Mouse (Mus musculus) embryonic facial prominence, embryonic 15.5 days (tissue): ENCODE data around the gene Xab2. TPM values are rescaled to one million over a fixed set of nuclear protein-coding genes. Genes with fewer than 3 reads are reported as not detected.
"Not testable (repeated sequence)": the region's sequence is repeated elsewhere in the genome, so short reads cannot be mapped to it uniquely, and the experiment has no call there.

Experiments
- ATAC-seq: fragments of 200-750 bp; cut with Nextera tagmentation; 2 replicates; pipeline ENCODE4 v1.8.0; 2017; ENCODE audit warnings: low read depth, moderate TSS enrichment; ENCODE audit not compliant: insufficient number of reproducible peaks, low FRiP score, low TSS enrichment
- H3K27ac ChIP-seq: fragments of 300-500 bp; sonication (generic); replicated peaks from 2 replicates; pipeline ENCODE4 v1.5.1; 2015; ENCODE audit warnings: mild to moderate bottlenecking, inconsistent platforms
- H3K27me3 ChIP-seq: fragments of 300-500 bp; sonication (generic); 2 replicates; pipeline ENCODE4 v1.6.1; 2015; ENCODE audit warnings: inconsistent platforms
- H3K36me3 ChIP-seq: fragments of 300-500 bp; sonication (generic); 2 replicates; pipeline ENCODE4 v1.6.1; 2015; ENCODE audit warnings: mild to moderate bottlenecking, inconsistent platforms
- H3K4me1 ChIP-seq: fragments of 300-500 bp; sonication (generic); 2 replicates; pipeline ENCODE4 v1.6.1; 2015; ENCODE audit warnings: inconsistent platforms
- H3K4me2 ChIP-seq: fragments of 300-500 bp; sonication (generic); replicated peaks from 2 replicates; pipeline ENCODE4 v1.6.1; 2015; ENCODE audit warnings: mild to moderate bottlenecking, inconsistent platforms
- H3K4me3 ChIP-seq: fragments of 300-500 bp; sonication (generic); replicated peaks from 2 replicates; pipeline ENCODE4 v1.5.1; 2015; ENCODE audit warnings: mild to moderate bottlenecking, inconsistent platforms
- H3K9ac ChIP-seq: fragments of 300-500 bp; sonication (generic); 2 replicates; pipeline ENCODE4 v1.6.1; 2015; ENCODE audit warnings: inconsistent platforms
- H3K9me3 ChIP-seq: fragments of 300-500 bp; sonication (generic); replicated peaks from 2 replicates; pipeline ENCODE4 v1.6.1; 2016; ENCODE audit warnings: inconsistent platforms
- WGBS: fragments of 180-500 bp; shearing (Covaris S2); methylation state at CpG from one replicate; pipeline ENCODE4 v1.1.7; 2015; 5-methylcytosine and 5-hydroxymethylcytosine counted together
- polyA plus RNA-seq: library from polyadenylated mRNA; unstranded; fragments of >200 nt; fragmentation: Nextera tagmentation; extraction: Ambion mirVana; gene quantifications from 2 replicates; pipeline ENCODE4 v1.2.1, GENCODE M21; 2015

Gene Xab2
- polyA plus RNA-seq, 1 experiment from 2014 or later = 55.7 TPM

DNA sequence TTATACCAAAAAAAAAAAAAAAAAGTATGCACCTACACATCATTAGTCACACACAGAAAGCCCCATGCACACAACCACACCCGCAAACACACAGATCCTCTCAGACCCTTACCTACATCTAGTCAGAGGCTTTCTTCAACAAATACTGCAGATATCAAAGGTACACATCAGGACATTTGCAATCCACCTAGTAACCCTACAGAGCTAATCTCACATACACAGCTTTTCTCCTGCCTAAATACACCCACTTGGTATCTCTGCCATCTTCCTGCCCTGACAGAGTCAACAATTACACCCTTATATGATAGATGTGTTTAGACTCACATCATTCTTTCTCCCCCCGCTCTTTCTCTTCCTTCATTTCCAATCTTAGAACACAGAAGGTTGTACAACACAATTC, 34.7 kb downstream of the Xab2 start:
- no peak overlapping the region for H3K9ac ChIP-seq
- H3K4me3 ChIP-seq = no peak overlapping the region
- H3K27ac ChIP-seq = no peak overlapping the region
- peaks cover 15% of the 10 kb centered on the region for H3K4me1 ChIP-seq
- ATAC-seq = no peak
- H3K36me3 ChIP-seq = no peaks in the 10 kb centered on the region
- H3K9me3 ChIP-seq = no peaks in the 10 kb centered on the region
- H3K4me2 ChIP-seq = no peak overlapping the region
- WGBS = 86% methylated on average over 2 of the region's 2 CpGs
- H3K27me3 ChIP-seq = peaks cover 4% of the 10 kb centered on the region

DNA sequence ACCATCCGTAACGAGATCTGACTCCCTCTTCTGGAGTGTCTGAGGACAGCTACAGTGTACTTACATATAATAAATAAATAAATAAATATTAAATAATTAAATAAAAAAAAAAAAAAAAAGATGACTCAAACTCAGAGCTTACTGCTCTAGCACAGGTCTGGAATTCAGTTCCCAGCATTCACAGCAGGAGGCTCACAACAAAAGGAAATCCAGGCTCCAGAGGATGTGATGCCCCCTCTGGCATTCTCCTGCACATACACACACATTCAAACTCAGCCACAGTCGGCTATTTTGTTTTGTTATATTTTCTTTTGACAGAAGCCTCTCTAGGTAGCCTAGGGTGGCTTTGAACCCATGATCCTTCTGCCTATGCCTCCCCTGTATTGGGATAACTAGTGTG, 39.2 kb downstream of the Xab2 start:
- not testable (repeated sequence) for H3K9me3 ChIP-seq, ATAC-seq, H3K4me1 ChIP-seq, H3K4me2 ChIP-seq, H3K27ac ChIP-seq, H3K9ac ChIP-seq, H3K4me3 ChIP-seq, H3K27me3 ChIP-seq, H3K36me3 ChIP-seq
- WGBS = 78% methylated on average over 1 of the region's 3 CpGs

DNA sequence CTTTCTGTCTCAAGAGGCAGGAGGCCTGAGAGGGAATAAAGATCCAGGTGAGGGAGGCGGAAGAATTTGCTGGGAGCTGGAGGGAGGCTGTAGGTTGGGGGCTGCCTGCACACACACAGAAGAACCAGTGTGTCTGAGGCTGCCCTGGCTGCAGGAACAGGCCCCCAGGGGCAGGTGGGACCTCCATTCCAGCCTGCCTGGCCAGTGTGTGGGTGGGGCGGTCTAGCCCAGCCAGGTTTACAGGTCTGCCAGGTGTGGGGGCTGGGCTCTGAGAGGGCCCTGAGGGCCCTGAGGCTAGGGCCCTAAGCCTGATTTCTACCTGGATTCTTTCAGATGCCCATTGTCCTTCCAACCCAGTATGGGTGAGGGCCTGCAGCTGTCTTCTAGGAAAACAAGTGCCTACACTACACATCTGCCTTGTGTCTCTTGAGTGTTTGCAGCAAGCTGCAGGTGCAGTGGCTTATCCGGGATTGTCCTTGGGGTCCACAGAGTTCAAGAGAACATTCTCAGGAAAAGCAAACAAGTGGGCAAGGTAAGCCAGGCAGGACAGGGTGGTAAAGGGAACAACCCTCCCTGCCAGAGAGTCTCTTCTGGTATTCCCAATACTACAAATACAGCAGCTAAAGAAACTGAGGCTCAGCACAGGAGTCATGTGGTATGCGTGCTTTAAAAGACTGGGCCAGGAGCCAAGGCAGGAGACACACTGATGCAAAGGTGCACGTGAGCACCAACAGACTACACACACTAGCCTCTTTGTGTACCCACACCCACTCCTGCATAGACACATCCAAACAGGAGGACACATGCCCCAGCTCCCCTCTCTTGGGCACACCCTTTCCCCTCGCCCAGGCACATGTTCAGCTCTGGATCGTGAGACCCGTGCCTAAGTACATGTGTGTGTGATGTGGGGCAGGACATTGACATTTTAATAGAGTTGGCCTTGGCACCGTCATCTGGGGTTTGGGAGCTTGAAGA, 41.4 kb downstream of the Xab2 start:
- Histone ChIP-seq H3K4me1 (0 out of 2 replicates have a peak, but pooled peaks cover 3% of the 10 kb centered on the region), H3K27ac (peak overlapping the region; percentile 70), H3K9me3 (no peaks in the 10 kb centered on the region), H3K27me3 (no peaks in the 10 kb centered on the region), H3K9ac (no peak overlapping the region), H3K36me3 (no peaks in the 10 kb centered on the region), H3K4me3 (no peak overlapping the region), H3K4me2 (no peak overlapping the region)
- ATAC-seq = peak; percentile 56; the same call in 1 of the 2 replicates
- WGBS = 57% methylated on average over 9 of the region's 9 CpGs

DNA sequence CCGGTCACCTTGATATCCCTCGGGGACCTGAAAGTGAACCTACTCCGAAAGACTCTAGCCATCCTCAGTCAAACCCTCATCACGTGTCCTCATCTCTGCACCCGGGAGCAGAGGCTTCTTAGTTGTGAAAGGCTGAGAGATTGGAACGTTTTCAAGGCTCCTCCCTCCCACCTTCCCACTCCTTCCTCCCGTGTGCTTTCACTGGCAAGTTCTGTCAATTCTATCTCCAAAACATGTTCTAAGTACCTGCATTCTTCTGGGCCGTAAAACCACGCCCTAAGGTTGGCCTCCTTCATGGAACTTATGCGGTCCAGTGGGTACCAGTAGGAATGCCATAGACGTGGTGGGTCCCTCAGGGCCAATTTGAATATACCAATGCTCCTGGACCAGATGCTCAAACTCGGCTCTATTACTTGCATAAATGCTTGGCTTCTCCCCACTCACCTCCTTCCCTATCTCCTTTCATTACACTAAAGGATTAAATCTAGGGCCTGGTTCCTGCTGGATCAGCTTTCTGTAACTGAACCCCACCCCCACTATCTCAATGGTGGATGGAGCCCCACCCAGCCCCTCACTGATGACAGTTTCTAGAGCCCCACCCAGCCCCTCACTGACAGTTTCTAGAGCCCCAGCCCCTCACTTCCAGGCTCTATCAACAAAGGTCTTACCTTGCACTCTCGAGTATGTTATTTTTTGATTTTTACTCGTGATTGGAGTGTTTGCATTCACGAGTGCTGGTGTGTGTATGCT, 44.7 kb downstream of the Xab2 start:
- WGBS = 64% methylated on average over 15 of the region's 15 CpGs
- Histone ChIP-seq H3K4me3 (no peak overlapping the region), H3K9me3 (no peaks in the 10 kb centered on the region), H3K36me3 (no peaks in the 10 kb centered on the region), H3K4me2 (no peak overlapping the region), H3K9ac (no peak overlapping the region), H3K4me1 (0 out of 2 replicates have a peak, but pooled peaks cover 3% of the 10 kb centered on the region), H3K27ac (0 out of 2 replicates have a peak overlapping the region, but pooled peaks have one; percentile 13), H3K27me3 (no peaks in the 10 kb centered on the region)
- ATAC-seq = no peak

DNA sequence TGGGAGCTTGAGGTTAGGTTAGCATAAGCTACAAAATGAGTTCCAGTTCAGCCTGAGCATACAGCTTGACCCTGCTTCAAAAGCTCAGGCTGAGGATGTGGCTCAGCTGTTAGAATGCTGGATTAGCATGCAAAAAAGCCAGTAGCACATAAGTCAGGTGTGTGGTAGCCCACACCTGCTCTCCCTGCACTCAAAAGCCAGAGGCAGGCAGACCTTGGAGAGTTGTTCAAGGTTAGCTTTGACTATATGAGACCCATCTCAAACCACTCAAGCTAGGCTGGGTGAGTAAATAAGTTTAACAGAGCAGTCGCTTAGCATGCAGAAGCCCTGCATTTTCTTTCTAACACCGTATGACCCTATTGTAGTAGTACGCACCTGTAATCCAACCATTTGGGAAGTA, 46.6 kb downstream of the Xab2 start:
- no peaks in the 10 kb centered on the region for H3K36me3 ChIP-seq
- no peak overlapping the region for H3K4me3 ChIP-seq
- no peak for ATAC-seq
- 88% methylated on average over 3 of the region's 3 CpGs for WGBS
- H3K27me3 ChIP-seq = no peaks in the 10 kb centered on the region
- no peak overlapping the region for H3K27ac ChIP-seq
- H3K9me3 ChIP-seq = no peaks in the 10 kb centered on the region
- H3K4me1 ChIP-seq = 0 out of 2 replicates have a peak, but pooled peaks cover 3% of the 10 kb centered on the region
- no peak overlapping the region for H3K4me2 ChIP-seq
- no peak overlapping the region for H3K9ac ChIP-seq

DNA sequence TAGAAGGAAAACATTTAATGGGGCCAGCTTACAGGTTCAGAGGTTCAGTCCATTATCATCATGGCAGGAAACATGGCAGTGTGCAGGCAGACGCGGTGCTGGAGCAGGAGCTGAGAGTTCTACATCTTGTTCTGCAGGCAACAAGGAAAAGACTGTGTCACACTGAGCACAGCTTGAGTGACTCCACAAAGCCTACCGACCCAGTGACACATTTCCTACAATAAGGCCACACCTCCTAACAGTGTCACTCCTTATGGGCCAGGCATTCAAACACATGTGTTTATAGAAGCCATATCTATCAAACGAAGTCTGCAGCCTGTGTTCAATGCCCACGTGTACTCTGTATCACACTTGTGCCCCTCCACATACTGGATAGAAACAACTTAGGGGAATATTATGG, 51.3 kb downstream of the Xab2 start:
- Histone ChIP-seq H3K27me3 (no peaks in the 10 kb centered on the region), H3K4me2 (no peak overlapping the region), H3K4me1 (no peaks in the 10 kb centered on the region), H3K27ac (no peak overlapping the region), H3K9me3 (no peaks in the 10 kb centered on the region), H3K36me3 (no peaks in the 10 kb centered on the region), H3K9ac (no peak overlapping the region), H3K4me3 (no peak overlapping the region)
- WGBS = 91% methylated on average over 5 of the region's 5 CpGs
- no peak for ATAC-seq

DNA sequence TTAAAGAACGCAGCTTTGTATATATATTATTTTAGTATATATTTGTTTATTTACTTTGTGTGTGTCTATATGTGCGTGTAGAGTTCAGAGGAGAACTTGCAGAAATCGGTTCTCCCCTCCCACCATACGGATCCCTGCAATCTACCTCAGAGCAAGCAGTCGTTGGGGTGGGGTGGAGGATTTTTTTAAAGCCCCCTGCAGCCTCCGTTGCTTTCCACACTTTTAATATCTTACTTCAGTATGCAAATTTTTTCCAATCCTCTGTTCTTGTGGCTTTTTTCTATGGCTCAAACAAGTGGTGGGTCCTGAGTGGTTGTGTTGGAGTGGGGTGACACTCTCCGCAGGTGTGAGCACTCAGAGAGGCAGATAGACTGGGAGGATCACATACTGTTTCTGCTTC, 52.7 kb downstream of the Xab2 start:
- ATAC-seq = no peak
- no peak overlapping the region for H3K4me3 ChIP-seq
- WGBS = 11% methylated on average over 7 of the region's 7 CpGs

DNA sequence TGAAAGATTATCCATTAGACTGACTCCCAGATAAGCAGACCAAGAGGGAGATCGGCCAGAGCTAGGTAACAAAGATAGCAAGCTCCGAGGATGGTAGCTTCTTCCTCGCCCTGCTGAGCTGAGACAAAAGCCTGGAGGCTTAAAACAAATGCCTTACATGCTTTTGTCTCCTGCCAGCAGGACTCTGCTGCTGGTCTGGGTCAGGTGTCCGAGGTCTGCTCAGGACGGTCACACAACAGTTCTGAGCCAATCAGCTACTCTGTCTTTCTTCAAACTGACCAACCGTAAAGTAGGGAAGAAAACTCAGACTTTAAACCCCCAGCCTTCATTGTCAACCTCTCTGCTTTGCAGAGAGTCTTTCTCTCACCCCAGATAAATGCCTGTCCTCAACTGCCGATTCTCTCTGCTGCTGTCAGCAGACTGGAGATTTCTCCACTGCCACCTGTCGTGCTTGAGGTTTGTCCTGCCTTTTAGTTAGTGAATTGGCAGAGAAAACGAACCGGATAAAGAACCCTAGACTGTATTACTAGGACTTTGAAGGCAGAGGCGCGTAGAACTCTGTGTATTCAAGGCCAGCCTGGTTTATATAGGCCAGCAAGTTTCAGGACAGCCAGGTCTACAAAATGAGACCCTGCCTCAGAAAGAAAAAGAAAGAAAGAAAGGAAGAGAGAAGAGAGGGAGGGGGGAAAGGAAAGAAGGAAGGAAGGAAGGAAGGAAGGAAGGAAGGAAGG, 53.3 kb downstream of the Xab2 start, which contains the start of gene C330021F23Rik:
TSS of gene C330021F23Rik (plus strand) at position 350 of the 731 bp plus-strand sequence.
- no peak within 1 kb of the TSS for H3K4me3 ChIP-seq
- no peaks in the 10 kb centered on the region for H3K4me1 ChIP-seq
- no peak for ATAC-seq
- H3K4me2 ChIP-seq = 0 out of 2 replicates have a peak within 1 kb of the TSS, but pooled peaks have one; percentile 10
- no peaks in the 10 kb centered on the region for H3K9me3 ChIP-seq
- 5% methylated on average over 12 of the region's 12 CpGs for WGBS
- H3K36me3 ChIP-seq = no peaks in the 10 kb centered on the region
- H3K9ac ChIP-seq = no peak within 1 kb of the TSS
- H3K27ac ChIP-seq = no peak within 1 kb of the TSS
- H3K27me3 ChIP-seq = no peaks in the 10 kb centered on the region

More for the DNA sequence above, 52.7 kb downstream of the Xab2 start:
- Histone ChIP-seq H3K9ac (no peak overlapping the region), H3K4me1 (no peaks in the 10 kb centered on the region), H3K4me2 (no peak overlapping the region), H3K27me3 (no peaks in the 10 kb centered on the region), H3K36me3 (no peaks in the 10 kb centered on the region), H3K9me3 (no peaks in the 10 kb centered on the region), H3K27ac (no peak overlapping the region)

Other genes starting within 250 kb of the Xab2 start
- gene Arhgef18, start 228.3 kb downstream of the Xab2 start, polyA plus RNA-seq = 9.3 and 10.3 TPM in 2 replicates
- 5.9 and 9.7 TPM in 2 replicates for gene Pex11g, start 153.6 kb downstream of the Xab2 start, polyA plus RNA-seq
- not detected in 2 replicates for gene Tex45, start 150.5 kb downstream of the Xab2 start, polyA plus RNA-seq
- gene Zfp358, start 128.2 kb downstream of the Xab2 start, polyA plus RNA-seq = 48.6 and 53.1 TPM in 2 replicates
- gene Mcoln1, start 120.9 kb downstream of the Xab2 start, polyA plus RNA-seq = 55.4 and 65.7 TPM in 2 replicates
- gene Pnpla6, start 105.9 kb downstream of the Xab2 start, polyA plus RNA-seq = 23.8 and 24.3 TPM in 2 replicates
- 0.51 and 0.53 TPM in 2 replicates for gene C330021F23Rik, start 53.3 kb downstream of the Xab2 start, polyA plus RNA-seq
- gene Camsap3, start 34.0 kb downstream of the Xab2 start, polyA plus RNA-seq = 15.4 and 16.7 TPM in 2 replicates
- 103 and 116 TPM in 2 replicates for gene Pet100, start 232 bp upstream of the Xab2 start, polyA plus RNA-seq
- 0.11 and 0.43 TPM in 2 replicates for gene Pcp2, start 4.2 kb upstream of the Xab2 start, polyA plus RNA-seq
- 48.4 and 56.0 TPM in 2 replicates for gene Stxbp2, start 9.6 kb upstream of the Xab2 start, polyA plus RNA-seq
- not detected in 2 replicates for gene Retn, start 34.5 kb upstream of the Xab2 start, polyA plus RNA-seq
- gene Mcemp1, start 44.4 kb upstream of the Xab2 start, polyA plus RNA-seq = 0.28 and 0.98 TPM in 2 replicates
- 8.1 and 10.7 TPM in 2 replicates for gene Fcor, start 51.0 kb upstream of the Xab2 start, polyA plus RNA-seq
- gene Trappc5, start 55.0 kb upstream of the Xab2 start, polyA plus RNA-seq = 38.8 and 40.6 TPM in 2 replicates
- 0.16 and 0.26 TPM in 2 replicates for gene Fcer2a, start 72.9 kb upstream of the Xab2 start, polyA plus RNA-seq
- not detected in 2 replicates for gene Clec4g, start 99.3 kb upstream of the Xab2 start, polyA plus RNA-seq
- gene Cd209a, start 127.7 kb upstream of the Xab2 start, polyA plus RNA-seq = 0.22 and 0.61 TPM in 2 replicates
- not detected in 2 replicates for gene Cd209e, start 233.0 kb upstream of the Xab2 start, polyA plus RNA-seq